Mouse (Mus musculus): ENCODE results near the gene Mfng. TPM values are rescaled to one million over a fixed set of nuclear protein-coding genes. Genes with fewer than 3 reads are reported as not detected.

Mfng gene
- 1 to 10 TPM; 3.3 TPM for total RNA-seq (2021)
- long read RNA-seq, experiment 1, partial matches to known transcripts = 0 of 2 reads
- long read RNA-seq, experiment 1, other reads (novel, unspliced or antisense) = 1 of 2 reads
- long read RNA-seq, experiment 2, partial matches to known transcripts = 0 of 1 reads
- long read RNA-seq, experiment 2, other reads (novel, unspliced or antisense) = 0 of 1 reads

DNA sequence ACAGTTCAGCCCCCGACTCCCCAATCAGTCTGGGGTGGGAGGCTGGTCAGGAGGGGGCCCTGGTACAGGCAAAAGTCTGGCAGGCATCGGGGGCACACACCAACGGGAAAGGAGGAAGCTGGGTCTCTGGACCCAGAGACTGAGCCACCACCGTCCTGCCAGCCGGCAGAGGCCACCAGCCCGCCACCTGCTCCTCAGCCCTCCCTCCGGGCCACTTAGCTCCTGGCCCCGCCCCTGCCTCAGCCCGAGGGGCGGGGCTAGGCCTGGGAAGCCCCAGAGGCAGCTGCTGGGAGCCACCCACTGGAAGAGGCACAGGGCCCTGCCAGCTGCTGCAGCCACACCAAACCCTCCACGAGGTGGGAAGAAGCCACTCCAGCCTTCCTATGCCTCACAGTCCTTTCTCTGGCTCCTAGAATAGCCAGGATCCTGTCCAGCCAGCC, at the start of gene Mfng:
Gene Mfng (minus strand): TSS at position 186 of the 440 bp plus-strand sequence.
- intact Hi-C loops (cut with DNase I) = no loop called here
- DNase-seq = peak; percentile 66 to 71

GRCm38 (mm10) chr15:78816074-78816391, 42.8 kb upstream of the Mfng start:
- no peak for DNase-seq
- intact Hi-C loops (cut with DNase I) = no loop called here

GRCm38 (mm10) chr15:78815314-78816073, 42.2 kb upstream of the Mfng start:
- intact Hi-C loops (cut with DNase I) = no loop called here
- no peak for DNase-seq

GRCm38 (mm10) chr15:78813603-78814002, 40.3 kb upstream of the Mfng start:
- DNase-seq = no peak
- intact Hi-C loops (cut with DNase I) = no loop called here

- DNase-seq = no peak
- intact Hi-C loops (cut with DNase I) = no loop called here
Observed at GRCm38 (mm10) chr15:78810146-78810545, 36.9 kb upstream of the Mfng start.

DNA sequence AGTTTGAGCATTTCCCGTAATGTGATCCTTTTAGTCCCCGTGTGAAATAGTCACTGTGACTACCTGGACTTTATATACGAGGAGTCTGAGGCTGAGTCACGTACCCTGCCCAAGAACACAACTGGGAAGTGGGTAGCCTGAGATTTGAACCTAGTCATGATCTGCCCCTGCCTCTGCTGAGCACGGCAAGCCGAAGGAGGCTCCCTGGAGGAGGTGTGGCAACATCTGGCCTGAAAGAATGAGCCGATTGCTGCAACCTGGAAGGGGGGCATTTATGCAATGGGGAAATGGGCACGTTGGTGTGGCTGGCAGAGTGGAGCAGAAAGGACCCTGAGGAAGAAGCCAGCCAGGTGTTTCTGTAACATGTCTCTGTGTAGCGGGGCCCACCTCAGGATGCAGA, 36.5 kb upstream of the Mfng start:
- intact Hi-C loops (cut with DNase I) = no loop called here
- no peak for DNase-seq

- DNase-seq = no peak
- intact Hi-C loops (cut with DNase I) = no loop called here
Observed at GRCm38 (mm10) chr15:78808980-78809379, 35.7 kb upstream of the Mfng start.

- intact Hi-C loops (cut with DNase I) = no loop called here
Observed at GRCm38 (mm10) chr15:78807141-78807540, 33.9 kb upstream of the Mfng start.

GRCm38 (mm10) chr15:78806614-78807013, 33.3 kb upstream of the Mfng start:
- no peak for DNase-seq
- intact Hi-C loops (cut with DNase I) = no loop called here

More at GRCm38 (mm10) chr15:78807141-78807540, 33.9 kb upstream of the Mfng start:
- no peak for DNase-seq

GRCm38 (mm10) chr15:78805351-78805750, 32.1 kb upstream of the Mfng start:
- intact Hi-C loops (cut with DNase I) = no loop called here
- DNase-seq = no peak

- no peak for DNase-seq
- intact Hi-C loops (cut with DNase I) = no loop called here
Observed at GRCm38 (mm10) chr15:78804326-78804725, 31.1 kb upstream of the Mfng start.

DNA sequence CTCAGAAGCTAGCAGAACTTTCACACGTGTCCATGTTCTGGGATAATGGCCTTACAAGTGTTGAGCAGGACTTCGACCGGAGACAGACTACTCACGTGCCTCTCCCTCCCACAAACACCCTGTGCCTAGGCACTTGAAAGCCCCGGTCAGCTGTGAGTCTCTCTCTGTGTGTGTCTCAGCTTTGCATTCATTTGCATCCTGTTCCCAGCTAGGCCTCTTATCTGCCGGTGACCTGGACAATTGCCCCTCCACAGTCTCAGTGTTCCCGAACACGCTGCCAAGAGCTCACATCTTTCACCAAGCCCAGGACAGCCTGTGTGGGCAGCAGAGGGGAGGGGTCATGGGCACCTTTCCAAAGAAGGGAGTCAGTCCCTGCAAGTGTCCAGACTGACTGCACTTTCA, 30.2 kb upstream of the Mfng start:
- DNase-seq = no peak
- intact Hi-C loops (cut with DNase I) = no loop called here

GRCm38 (mm10) chr15:78802776-78803391, 29.6 kb upstream of the Mfng start, which contains the start of gene Card10:
Gene Card10 (minus strand): TSS chr15:78803042.
- intact Hi-C loops (cut with DNase I) = no loop called here

GRCm38 (mm10) chr15:78801971-78802741, 28.9 kb upstream of the Mfng start:
- DNase-seq = no peak

More at GRCm38 (mm10) chr15:78802776-78803391, 29.6 kb upstream of the Mfng start, which contains the start of gene Card10:
- no peak for DNase-seq

DNA sequence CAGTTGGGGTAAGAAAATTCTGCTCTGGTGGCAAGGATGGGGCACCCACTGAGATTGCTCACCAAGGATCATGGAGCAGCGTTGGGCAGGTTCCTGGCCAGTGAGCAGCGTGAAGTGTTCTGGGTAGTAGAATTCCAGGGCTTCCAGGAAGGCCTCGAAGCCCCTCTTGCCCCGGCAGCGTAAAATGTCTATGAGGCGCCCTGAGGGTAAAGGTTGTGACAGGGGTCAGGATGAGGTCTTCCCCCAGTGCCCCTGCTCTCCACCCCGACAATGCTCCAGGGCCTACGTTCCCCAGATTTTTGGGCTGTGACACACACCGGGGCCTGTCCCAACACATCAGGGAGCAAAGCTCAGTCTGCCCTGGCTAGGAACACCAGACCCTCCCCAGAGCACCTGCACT, 28.3 kb upstream of the Mfng start:
- no peak for DNase-seq
- intact Hi-C loops (cut with DNase I) = no loop called here

More at GRCm38 (mm10) chr15:78801971-78802741, 28.9 kb upstream of the Mfng start:
- intact Hi-C loops (cut with DNase I) = no loop called here

DNA sequence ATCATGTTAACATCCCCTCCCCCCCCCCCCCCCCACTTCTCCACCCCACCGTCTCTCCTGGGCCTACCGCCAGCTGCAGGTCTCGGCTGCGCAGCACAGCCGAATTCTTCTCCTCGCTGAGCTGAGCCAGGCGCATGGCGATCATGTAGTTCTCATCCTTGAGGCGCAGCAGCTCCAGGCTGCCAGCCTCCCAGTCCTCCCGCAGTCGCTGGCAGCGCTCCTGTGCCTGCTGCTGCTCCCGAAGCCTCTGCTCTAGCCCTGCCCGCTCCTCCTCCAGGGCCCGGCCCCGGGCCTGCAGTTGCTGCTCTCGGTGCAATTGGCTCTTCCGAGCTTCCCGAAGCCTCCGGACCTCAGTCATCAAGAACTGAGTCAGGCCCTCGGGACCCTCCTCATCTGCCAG, 25.8 kb upstream of the Mfng start:
- no peak for DNase-seq

GRCm38 (mm10) chr15:78797060-78797329, 23.7 kb upstream of the Mfng start:
- DNase-seq = no peak
- intact Hi-C loops (cut with DNase I) = no loop called here

More for the DNA sequence above, 25.8 kb upstream of the Mfng start:
- intact Hi-C loops (cut with DNase I) = no loop called here

- peak in 1 of 2 experiments; percentile 56 for DNase-seq
- intact Hi-C loops (cut with DNase I) = no loop called here
Observed at GRCm38 (mm10) chr15:78796196-78797059, 23.2 kb upstream of the Mfng start.

- DNase-seq = no peak
- intact Hi-C loops (cut with DNase I) = no loop called here
Observed at GRCm38 (mm10) chr15:78790990-78791389, 17.7 kb upstream of the Mfng start.

- intact Hi-C loops (cut with DNase I) = no loop called here
- peak; percentile 57 to 59 for DNase-seq
Observed at GRCm38 (mm10) chr15:78790451-78790850, 17.2 kb upstream of the Mfng start.

Data from gastrocnemius, postnatal 36 days (tissue).